Mouse (Mus musculus): Measurements from ENCODE around the gene Amigo2.
"Not testable (repeated sequence)": the region's sequence is repeated elsewhere in the genome, so short reads cannot be mapped to it uniquely, and the experiment has no call there.

Amigo2 gene

GRCm38 (mm10) chr15:97216843-97217242 lies 30.2 kb downstream of the Amigo2 start:
- no peak for DNase-seq (ENCODE audit: low spot score)

GRCm38 (mm10) chr15:97212501-97213477 lies 34.3 kb downstream of the Amigo2 start:
- no peak for DNase-seq (ENCODE audit: low spot score)

GRCm38 (mm10) chr15:97209754-97210153 lies 37.3 kb downstream of the Amigo2 start:
- not testable (repeated sequence) for DNase-seq (ENCODE audit: low spot score)

GRCm38 (mm10) chr15:97206506-97206905 lies 40.6 kb downstream of the Amigo2 start:
- DNase-seq (ENCODE audit: low spot score), result no peak

GRCm38 (mm10) chr15:97205776-97206175 lies 41.3 kb downstream of the Amigo2 start:
- DNase-seq (ENCODE audit: low spot score), result no peak

GRCm38 (mm10) chr15:97204889-97205288 lies 42.2 kb downstream of the Amigo2 start:
- DNase-seq (ENCODE audit: low spot score), result no peak

GRCm38 (mm10) chr15:97196644-97197043 lies 50.4 kb downstream of the Amigo2 start:
- DNase-seq (ENCODE audit: low spot score), result no peak

GRCm38 (mm10) chr15:97195628-97196027 lies 51.5 kb downstream of the Amigo2 start:
- DNase-seq (ENCODE audit: low spot score), result no peak

Data from ovary, postnatal 14 days (tissue).